Mouse (Mus musculus) thymus, postnatal 4 days (tissue): ENCODE data around the gene Serpinb9b.

Source experiments
- DNase-seq: peaks from one replicate; pipeline ENCODE4 v3.0.0; 2021

The Serpinb9b gene

DNA sequence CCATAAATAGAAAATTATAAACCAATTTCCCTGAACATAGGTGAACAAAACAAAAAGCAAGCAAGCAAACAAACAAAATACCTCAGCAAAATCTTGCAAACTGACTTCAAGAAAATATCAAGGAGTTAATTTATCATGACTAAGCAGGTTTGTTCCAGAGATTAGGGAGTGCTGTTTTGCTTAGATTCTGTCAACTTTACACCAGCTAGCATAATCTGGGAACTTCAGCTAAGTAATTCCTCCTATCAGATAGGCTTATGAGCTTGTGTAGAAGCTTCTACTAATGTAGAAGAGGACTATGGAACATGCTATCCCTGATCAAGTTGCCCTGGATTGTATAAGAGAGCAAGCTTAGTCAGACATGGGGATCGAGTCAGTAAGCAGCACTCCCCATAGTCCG is 20.0 kb downstream of the Serpinb9b start:
- no peak for DNase-seq

DNA sequence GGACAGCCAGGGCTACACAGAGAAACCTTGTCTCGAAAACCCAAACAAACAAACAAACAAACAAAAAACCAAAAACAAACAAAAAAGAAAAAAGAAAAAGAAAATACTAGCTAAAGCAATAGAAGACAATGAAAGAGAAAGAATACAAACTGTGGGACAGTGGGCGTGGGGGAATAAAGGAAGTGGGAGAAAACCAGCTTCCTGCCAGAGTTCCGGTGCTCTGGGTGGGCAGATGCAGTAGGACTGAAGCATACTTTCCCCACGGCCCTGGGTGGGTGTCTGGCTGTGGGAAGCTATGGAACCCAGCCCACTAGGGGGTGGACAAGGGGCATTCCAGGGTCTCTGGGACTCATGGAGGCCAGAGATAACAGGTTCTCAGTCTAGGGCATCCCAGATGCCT is 21.0 kb downstream of the Serpinb9b start:
- peak; percentile 13 for DNase-seq

DNA sequence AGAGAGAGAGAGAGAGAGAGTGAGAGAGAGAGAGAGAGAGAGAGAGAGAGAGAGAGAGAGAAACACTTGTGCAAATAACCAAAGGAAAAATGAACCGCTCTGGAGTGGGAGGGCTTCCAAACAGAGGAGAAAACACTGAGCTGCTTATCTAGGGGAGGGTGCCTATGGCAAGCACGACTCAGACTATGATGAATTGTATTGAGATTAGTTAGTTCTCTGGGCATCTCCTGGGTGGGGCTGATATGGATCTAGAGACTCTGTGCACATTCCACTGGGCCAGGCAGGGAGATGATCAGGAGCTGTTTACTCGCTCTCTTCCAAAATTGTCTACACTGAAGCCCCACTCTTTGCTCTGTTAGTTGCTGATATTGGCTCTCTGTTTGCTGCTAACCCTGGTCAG is 24.5 kb downstream of the Serpinb9b start:
- no peak for DNase-seq

DNA sequence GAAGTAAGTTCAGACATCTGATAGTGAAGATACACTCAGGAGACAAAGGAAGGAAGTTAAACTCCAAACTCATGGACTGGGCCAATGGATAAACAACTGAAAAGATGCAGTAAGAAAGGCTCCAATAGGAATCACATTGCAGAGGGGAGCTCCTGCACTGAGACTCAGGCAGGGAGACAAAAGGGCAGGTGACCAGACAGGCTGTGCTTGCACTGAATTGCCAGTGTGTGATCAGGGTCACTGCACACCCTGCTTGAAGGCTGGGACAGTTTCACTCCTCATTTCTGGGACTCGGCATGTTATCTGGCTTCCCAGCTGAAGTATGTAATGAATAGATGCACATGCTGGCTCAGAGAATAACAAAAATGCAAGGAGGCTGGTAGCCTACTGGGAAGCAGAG is 35.8 kb downstream of the Serpinb9b start:
- DNase-seq, result no peak

DNA sequence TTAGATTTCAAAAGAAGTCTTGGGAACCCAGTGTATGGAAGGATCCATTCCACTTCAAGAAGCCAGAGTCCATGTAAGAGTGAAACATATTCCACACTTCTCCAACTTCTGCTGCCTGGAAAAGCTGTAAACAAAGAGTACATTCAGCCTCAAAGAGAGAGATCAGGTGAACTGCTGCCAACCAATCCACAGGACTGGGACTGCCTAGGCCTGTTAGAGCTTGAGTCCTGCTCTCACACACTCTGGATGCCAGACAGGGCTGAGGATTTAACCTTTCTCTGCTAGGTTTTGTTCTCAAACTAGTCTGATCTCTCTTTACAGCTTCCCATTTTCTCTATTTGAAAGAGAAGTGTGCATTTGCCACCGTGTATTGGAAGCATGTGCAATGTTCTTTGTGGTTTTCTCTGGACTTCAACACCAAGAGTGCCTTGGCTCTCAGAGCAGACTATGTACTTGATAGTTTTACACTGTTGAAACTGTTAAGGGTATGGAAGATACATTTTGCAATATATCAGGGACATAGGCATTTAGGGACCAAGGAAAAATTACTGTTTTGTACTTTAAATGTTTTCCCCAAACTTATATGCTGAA is 40.3 kb downstream of the Serpinb9b start:
- no peak for DNase-seq

DNA sequence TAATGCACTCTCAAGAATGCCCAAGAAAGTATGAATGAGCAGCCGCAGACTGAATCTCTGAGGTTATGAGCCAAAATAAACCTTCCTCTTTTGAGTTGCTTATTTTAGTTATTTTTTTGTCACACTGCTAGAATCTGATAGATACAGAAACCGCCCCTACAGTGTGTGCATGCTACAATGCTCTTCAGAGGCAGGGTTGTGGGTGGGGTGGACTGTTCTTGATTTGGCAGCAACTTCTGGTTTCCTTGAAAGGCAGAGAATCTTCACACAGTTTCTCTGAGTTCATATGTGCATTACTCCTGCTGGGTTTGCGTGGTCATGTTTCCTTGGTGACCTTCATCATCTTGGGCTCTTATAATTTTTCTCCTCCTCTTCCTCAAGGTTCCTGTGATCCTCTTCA is 40.9 kb downstream of the Serpinb9b start:
- no peak for DNase-seq

DNA sequence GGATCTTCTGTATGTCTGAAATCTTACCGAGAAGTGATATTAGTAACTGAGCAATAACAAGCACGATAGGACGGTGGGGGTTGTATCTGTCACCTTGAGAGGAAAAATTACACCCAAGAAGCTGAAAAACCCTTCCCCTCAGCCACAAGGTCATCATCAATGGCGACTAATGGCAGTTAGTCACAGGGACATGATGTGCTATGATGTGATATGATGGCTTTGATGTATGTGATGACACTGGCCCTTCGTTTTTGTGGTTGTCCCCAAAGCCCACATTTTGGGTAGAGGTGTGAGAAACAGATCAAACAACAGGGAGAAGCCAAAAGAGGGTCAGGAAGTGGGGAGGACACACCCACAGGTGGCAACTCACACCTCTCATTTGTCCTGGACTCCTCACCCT is 44.6 kb downstream of the Serpinb9b start:
- no peak for DNase-seq

DNA sequence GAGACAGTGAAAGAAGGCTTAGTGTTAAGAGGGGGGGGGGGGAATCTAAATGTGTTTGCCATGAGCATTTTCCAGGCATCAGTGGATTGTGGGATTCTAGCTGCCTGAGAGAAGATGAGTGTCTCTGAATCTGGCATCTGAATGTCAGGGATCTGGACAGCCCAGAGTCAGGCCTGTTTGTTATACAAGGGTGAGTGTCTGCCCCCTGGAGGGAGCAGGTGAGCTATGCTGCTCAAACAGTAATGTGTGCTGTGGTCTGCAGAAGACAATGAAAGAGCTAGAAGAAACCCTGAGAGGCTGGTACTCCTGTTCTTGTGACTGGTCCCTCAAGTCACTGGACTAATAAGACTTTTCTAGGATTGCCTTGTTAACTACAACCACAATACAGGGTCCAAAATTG is 46.8 kb downstream of the Serpinb9b start:
- DNase-seq, result peak; percentile 51

DNA sequence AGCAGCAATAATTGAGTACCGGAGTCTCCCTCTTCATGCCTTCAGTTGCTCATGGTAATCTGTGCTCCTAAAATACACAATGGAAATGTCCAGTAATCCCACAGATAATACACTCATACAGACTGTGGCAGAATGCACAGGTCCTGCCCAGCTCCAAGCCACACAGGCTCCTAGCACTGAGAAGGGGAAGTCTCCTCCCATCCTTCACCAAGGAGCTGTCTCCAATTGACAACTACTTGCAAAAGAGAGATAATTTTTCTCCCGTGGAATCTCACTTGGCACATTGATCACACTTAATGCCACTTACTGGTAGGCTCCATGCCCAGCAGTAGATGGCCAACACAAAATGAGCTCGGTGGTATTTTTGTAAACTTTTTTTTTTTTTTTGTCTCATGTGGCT is 49.0 kb downstream of the Serpinb9b start:
- DNase-seq, result no peak

DNA sequence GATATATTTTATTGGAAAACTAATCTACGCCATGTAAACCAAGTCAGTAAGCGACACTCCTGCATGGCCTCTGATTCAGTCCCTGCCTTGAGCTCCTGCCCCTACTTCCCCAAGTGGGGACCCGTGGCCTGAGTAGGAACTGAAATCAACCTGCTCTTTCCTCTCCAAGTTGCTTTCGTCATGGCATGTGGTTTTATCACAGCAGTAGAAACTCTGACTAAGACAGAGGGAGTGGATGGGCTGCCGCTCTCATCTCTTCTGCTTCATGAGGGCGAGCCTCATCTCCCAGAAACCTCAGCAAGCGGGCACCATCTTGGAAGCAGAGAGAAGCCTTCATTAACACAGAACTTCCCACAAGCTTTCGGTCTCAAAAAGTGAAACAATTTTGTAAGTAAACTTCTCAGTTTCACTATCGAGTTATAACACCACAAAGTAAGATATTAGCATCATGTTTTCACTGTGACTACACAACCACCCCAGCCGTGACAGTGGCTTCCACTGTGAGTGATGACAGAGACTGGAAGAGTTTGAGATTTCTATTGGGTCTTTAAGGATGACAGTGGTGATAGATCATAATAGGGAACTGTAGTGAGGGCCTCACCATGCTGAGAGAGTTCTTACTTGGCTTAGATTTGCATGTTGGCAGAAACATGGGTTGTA is 49.9 kb downstream of the Serpinb9b start:
- no peak for DNase-seq

DNA sequence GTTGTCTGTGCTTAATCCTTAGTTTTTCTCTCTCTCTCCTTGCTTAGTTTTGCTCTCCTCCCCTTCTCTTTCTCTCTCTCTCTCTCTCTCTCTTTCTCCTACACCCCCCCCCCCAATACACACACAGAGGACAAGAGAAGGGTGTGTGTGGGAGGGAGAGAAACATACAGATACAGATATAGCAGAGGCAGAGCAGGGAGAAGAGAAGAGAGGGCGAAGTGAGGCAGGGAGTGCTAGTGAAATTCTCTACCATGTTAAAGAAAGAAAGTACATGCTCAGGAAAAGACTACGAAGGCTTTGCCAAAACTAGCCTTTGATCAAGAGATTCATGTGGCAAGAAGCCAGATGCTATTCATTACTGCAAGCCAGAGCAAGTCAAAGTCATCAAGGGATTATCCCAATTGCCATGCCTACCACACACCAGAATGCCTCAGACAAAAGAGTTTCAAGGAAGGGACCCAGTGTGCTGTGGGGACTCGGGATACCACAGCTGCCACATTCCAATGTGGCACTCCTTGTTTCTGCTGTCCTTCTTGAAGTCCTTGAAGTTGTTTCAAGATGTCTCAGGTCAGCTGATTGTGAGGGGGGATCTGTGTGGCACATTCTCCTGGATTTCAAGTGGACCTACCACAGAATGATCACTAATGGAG is 51.0 kb downstream of the Serpinb9b start, which contains the start of gene Serpinb1b:
TSS of gene Serpinb1b (plus strand) at position 520 of the 650 bp plus-strand sequence.
- no peak for DNase-seq

DNA sequence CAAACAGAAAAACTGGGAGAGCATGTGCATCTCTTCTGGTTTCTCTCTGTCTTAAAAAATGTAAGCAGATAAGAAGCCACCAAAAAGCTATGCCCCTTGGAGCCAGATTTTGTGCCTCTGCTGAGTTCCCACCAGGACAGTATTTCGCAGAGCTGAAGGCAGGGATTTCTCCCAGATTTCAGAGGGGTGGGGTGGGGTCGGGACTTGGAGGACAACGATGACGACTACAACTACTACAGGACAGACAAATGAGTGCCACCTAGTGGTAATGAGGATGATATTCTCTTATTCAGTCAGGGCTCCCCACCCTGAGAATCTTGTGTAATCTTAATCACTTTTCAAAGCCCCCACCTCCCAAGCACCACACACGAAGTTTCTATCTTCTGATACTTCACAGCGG is 52.2 kb downstream of the Serpinb9b start:
- DNase-seq, result no peak

DNA sequence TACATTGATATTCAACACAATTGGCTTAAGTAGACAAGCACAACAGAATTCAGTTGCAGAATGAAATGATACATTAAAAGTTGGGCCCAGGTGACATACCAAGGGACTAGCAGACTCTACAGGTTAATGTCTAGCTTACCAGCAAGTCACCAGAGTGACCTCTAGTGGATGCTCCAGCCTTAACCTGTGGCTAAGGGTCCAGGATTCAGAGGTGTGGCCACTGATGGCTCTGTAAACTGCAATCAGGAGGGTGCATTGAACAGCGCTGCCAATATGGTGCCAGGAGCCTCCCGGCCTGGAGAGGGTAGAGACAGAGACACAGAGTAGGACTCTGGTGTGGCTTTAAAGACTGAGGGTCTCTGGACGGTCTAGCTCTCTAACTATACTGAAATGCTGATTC is 53.1 kb downstream of the Serpinb9b start:
- peak; percentile 20 for DNase-seq

DNA sequence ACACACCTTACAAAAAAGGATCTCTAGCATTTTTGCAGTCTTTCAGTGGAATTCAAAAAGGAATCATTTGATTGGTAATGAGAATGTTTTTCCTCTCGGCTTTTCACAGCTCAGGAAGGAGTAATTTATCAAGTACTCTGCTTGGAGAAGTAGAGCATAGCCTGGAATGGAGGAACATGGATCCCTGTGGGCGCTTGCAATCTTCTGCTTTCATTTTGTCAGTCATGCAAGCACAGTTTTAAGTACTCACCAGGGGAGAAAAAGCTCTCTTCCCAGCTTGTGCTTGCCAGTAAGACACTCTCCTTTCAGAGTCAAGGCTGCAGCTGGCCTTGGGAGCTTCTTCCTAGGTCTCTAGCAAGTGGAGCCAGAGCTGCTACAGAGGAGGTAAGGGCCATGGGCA is 56.6 kb downstream of the Serpinb9b start:
- DNase-seq, result no peak

DNA sequence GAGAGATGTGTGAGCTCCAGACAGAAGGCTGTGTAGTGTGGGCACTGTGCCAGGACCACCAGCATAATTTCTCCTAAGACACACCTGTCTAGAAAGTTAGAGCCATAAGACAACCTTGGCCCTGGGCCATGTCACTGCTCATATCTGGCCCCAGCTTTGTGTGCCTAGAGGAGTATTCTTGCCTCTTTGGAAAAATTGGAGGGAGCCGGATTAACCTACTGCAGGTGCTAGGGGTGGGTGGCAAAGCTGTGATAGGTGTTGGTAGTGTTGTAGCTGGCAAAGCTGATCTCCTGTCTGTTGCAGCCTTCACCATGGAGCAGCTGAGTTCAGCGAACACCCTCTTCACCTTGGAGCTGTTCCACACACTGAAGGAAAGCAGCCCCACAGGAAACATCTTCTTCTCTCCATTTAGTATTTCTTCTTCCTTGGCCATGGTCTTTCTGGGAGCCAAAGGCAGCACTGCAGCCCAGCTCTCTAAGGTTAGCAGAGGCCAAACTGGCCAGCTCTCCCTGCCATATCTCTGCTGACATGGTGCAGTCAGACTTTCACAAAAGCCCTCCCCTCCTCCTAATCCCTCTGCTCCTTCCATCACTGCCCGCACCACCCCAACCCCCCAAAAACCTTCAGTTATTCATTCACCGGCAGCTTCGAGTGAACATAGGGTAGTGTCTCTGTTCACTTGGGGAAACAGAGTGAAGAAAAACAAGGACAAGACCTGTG is 57.9 kb downstream of the Serpinb9b start:
- DNase-seq, result no peak

DNA sequence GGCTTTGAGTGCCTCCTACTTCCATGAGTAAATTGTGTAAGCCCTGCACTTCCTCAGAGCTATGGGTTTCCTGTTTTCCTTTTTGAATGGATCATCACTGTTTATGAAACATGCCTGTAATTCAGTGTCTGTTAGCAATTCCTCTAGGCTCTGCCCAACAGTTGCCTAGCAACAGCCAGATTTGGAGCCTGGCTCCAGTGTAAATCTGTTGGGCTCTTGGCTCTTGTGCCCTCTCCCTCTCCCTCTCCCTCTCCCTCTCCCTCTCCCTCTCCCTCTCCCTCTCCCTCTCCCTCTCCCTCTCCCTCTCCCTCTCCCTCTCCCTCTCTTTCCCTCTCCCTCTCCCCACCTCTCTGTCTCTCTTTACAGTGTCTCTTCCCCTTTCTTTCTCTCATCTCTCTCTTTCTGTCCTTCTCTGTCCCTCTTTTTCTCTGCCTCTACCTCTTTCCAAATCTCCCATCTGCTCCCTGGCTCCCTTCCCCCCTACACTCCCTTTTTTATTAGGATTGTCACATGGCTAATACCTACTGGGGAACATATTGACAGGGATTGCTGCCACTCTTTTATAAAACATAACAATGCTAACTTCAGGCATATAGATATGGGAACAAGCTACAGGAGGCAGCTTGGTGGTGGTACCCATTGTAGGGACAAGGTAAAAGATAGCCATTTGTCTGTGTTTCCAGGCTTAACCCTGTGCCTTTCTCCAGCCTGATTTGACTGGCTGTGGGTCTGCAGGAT is 58.6 kb downstream of the Serpinb9b start:
- no peak for DNase-seq

DNA sequence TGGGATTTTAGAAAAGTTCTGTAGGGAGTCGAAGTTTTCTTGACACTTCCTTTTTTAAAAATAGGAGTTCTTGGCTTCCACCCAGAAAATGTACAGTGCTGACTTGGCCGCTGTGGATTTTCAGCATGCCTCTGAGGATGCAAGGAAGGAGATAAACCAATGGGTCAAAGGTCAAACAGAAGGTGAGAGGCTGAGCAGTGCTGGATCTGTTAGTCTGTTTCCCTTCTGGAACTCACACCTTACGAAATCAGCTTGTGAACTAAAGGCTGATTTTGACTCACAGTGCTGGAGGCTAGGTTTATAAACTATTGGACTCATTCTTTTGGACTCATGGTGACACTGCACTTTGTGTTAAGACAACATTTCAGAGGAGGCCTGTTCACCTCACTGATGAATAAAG is 62.4 kb downstream of the Serpinb9b start:
- DNase-seq, result no peak

DNA sequence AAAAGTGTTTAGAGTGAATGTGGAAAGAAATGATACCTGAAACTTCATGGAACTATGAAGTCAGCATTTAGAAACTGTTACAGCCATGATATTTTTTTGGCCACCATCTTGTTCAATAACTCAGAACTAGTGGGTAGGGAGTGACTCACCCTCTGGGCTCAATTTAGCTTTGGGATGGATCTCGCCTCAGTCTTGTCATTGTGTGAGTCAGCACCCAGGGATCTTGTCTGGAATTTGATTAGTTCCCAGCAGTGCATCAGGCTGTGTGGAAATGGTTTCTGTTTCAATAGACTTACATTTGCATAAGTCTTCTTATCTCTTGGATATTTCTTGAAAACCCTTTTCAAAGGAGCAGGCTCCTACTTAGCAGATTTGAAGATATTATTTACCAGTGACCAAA is 63.3 kb downstream of the Serpinb9b start:
- no peak for DNase-seq

DNA sequence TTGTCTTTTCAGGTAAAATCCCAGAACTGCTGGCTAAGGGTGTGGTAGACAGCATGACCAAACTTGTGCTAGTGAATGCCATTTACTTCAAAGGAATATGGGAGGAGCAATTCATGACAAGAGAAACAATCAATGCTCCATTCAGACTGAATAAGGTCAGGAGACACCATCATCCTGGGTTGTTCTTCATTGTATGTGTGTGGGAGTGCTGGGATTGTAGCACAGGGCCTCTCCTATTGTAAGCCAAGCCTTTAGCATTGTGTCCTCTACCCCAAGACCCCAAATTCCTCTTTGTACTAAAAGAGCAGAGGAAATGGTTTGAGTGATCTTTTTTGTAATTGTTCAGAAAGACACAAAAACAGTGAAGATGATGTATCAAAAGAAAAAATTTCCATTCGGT is 64.1 kb downstream of the Serpinb9b start:
- no peak for DNase-seq
